Mouse (Mus musculus) midbrain, embryonic 16.5 days (tissue): ENCODE data around the gene Hist1h3f. TPM values are rescaled to one million over a fixed set of nuclear protein-coding genes. Genes with fewer than 3 reads are reported as not detected.
A peak's percentile ranks its signal among the peaks of the same experiment; 100 is the strongest.
"Not testable (repeated sequence)": the region's sequence is repeated elsewhere in the genome, so short reads cannot be mapped to it uniquely, and the experiment has no call there.

Experiments
- ATAC-seq: fragments of 200-750 bp; cut with Nextera tagmentation; 2 replicates; pipeline ENCODE4 v1.8.0; 2017; ENCODE audit warnings: moderate TSS enrichment
- H3K27ac ChIP-seq: fragments of 300-500 bp; sonication (generic); 2 replicates; pipeline ENCODE4 v1.5.1; 2014; ENCODE audit warnings: mild to moderate bottlenecking, low read length, mixed read lengths
- H3K27me3 ChIP-seq: fragments of 300-500 bp; sonication (generic); 2 replicates; pipeline ENCODE4 v1.6.1; 2014; ENCODE audit warnings: low read depth, low read length, mixed read lengths; ENCODE audit not compliant: control insufficient read depth, insufficient read depth
- H3K36me3 ChIP-seq: fragments of 300-500 bp; sonication (generic); 2 replicates; pipeline ENCODE4 v1.6.1; 2014; ENCODE audit warnings: mild to moderate bottlenecking, low read length, moderate library complexity, mixed read lengths; ENCODE audit not compliant: control insufficient read depth, insufficient read depth
- H3K4me1 ChIP-seq: fragments of 300-500 bp; sonication (generic); 2 replicates; pipeline ENCODE4 v1.6.1; 2014; ENCODE audit warnings: mild to moderate bottlenecking, low read length, mixed read lengths; ENCODE audit not compliant: control insufficient read depth, insufficient read depth
- H3K4me2 ChIP-seq: fragments of 300-500 bp; sonication (generic); 2 replicates; pipeline ENCODE4 v1.6.1; 2014; ENCODE audit warnings: mild to moderate bottlenecking, low read length, mixed read lengths
- H3K4me3 ChIP-seq: fragments of 300-500 bp; sonication (generic); 2 replicates; pipeline ENCODE4 v1.5.1; 2014; ENCODE audit warnings: low read depth, mild to moderate bottlenecking, low read length, moderate library complexity, mixed read lengths
- H3K9ac ChIP-seq: fragments of 300-500 bp; sonication (generic); 2 replicates; pipeline ENCODE4 v1.6.1; 2014; ENCODE audit warnings: low read depth, low read length, mixed read lengths
- H3K9me3 ChIP-seq: fragments of 300-500 bp; sonication (generic); replicated peaks from 2 replicates; pipeline ENCODE4 v1.6.1; 2014; ENCODE audit warnings: mild to moderate bottlenecking, low read length, mixed read lengths; ENCODE audit not compliant: control insufficient read depth, poor library complexity, severe bottlenecking
- WGBS: fragments of 180-500 bp; shearing (Covaris S2); extraction: QIAGEN DNeasy Blood & Tissue Kit; methylation state at CpG from one replicate; pipeline ENCODE4 v1.1.7; 2014; 5-methylcytosine and 5-hydroxymethylcytosine counted together
- polyA plus RNA-seq: library from polyadenylated mRNA; unstranded; fragments of >200 nt; fragmentation: Nextera tagmentation; extraction: Ambion mirVana; gene quantifications from 2 replicates; pipeline ENCODE4 v1.2.1, GENCODE M21; 2015

The Hist1h3f gene
- polyA plus RNA-seq, 1 experiment from 2014 or later = not detected

- Histone ChIP-seq H3K36me3 (no peaks in the 10 kb centered on the region), H3K4me1 (peaks cover 26% of the 10 kb centered on the region), H3K27me3 (no peaks in the 10 kb centered on the region), H3K9me3 (no peaks in the 10 kb centered on the region), H3K27ac (peak overlapping the region; percentile 80), H3K4me3 (peak overlapping the region; percentile 51), H3K4me2 (peak overlapping the region; percentile 94), H3K9ac (peak overlapping the region; percentile 72)
- ATAC-seq = no peak
- 5% methylated on average over 6 of the region's 6 CpGs for WGBS
These were observed 38.6 kb downstream of the Hist1h3f start for GRCm38 (mm10) chr13:23582219-23583056.

- ATAC-seq = no peak
- no peak overlapping the region for H3K27ac ChIP-seq
- no peaks in the 10 kb centered on the region for H3K9me3 ChIP-seq
- no peak overlapping the region for H3K4me3 ChIP-seq
- no peak overlapping the region for H3K9ac ChIP-seq
- H3K36me3 ChIP-seq = no peaks in the 10 kb centered on the region
- H3K27me3 ChIP-seq = no peaks in the 10 kb centered on the region
- H3K4me2 ChIP-seq = no peak overlapping the region
- H3K4me1 ChIP-seq = peaks cover 26% of the 10 kb centered on the region
These were observed 39.7 kb downstream of the Hist1h3f start for GRCm38 (mm10) chr13:23583387-23584068.

GRCm38 (mm10) chr13:23584331-23584730 lies 40.5 kb downstream of the Hist1h3f start:
- ATAC-seq = no peak
- H3K9ac ChIP-seq = no peak overlapping the region; the same call in 1 of the 2 replicates

GRCm38 (mm10) chr13:23585029-23585441 lies 41.2 kb downstream of the Hist1h3f start:
- H3K4me3 ChIP-seq = peak overlapping the region; percentile 54
- peak overlapping the region; percentile 71 for H3K9ac ChIP-seq
- H3K27ac ChIP-seq = peak overlapping the region; percentile 94
- ATAC-seq = no peak
- H3K27me3 ChIP-seq = no peaks in the 10 kb centered on the region
- peak overlapping the region; percentile 91 for H3K4me2 ChIP-seq
- under 1% methylated on average over 21 of the region's 21 CpGs for whole genome bisulfite sequencing
- H3K4me1 ChIP-seq = peaks cover 26% of the 10 kb centered on the region
- no peaks in the 10 kb centered on the region for H3K9me3 ChIP-seq
- H3K36me3 ChIP-seq = no peaks in the 10 kb centered on the region

More at GRCm38 (mm10) chr13:23584331-23584730, 40.5 kb downstream of the Hist1h3f start:
- Histone ChIP-seq H3K27ac (peak overlapping the region; percentile 94), H3K36me3 (no peaks in the 10 kb centered on the region), H3K9me3 (no peaks in the 10 kb centered on the region), H3K27me3 (no peaks in the 10 kb centered on the region), H3K4me3 (peak overlapping the region; percentile 54), H3K4me2 (peak overlapping the region; percentile 91), H3K4me1 (peaks cover 26% of the 10 kb centered on the region)

GRCm38 (mm10) chr13:23585442-23586098 lies 41.7 kb downstream of the Hist1h3f start:
- Histone ChIP-seq H3K4me3 (peak overlapping the region; percentile 54), H3K4me1 (peaks cover 26% of the 10 kb centered on the region), H3K9ac (peak overlapping the region; percentile 71), H3K4me2 (peak overlapping the region; percentile 91), H3K27ac (peak overlapping the region; percentile 94)
- not testable (repeated sequence) for H3K36me3 ChIP-seq, H3K27me3 ChIP-seq, H3K9me3 ChIP-seq
- 0% methylated on average over 15 of the region's 36 CpGs for WGBS
- peak; percentile 91 for ATAC-seq

- Histone ChIP-seq H3K9ac (peak overlapping the region; percentile 28; the same call in 1 of the 2 replicates), H3K4me1 (peaks cover 24% of the 10 kb centered on the region), H3K27ac (peak overlapping the region; percentile 60), H3K4me3 (peak overlapping the region; percentile 24), H3K4me2 (peak overlapping the region; percentile 91), H3K9me3 (no peaks in the 10 kb centered on the region), H3K36me3 (no peaks in the 10 kb centered on the region), H3K27me3 (no peaks in the 10 kb centered on the region)
- ATAC-seq = no peak
- WGBS = 2% methylated on average over 22 of the region's 22 CpGs
These were observed 42.5 kb downstream of the Hist1h3f start for GRCm38 (mm10) chr13:23586099-23586939.

- Histone ChIP-seq H3K4me1 (peaks cover 22% of the 10 kb centered on the region), H3K4me3 (no peak overlapping the region), H3K27ac (no peak overlapping the region; the same call in 1 of the 2 replicates), H3K4me2 (peak overlapping the region; percentile 54), H3K9me3 (no peaks in the 10 kb centered on the region), H3K27me3 (no peaks in the 10 kb centered on the region), H3K9ac (no peak overlapping the region), H3K36me3 (no peaks in the 10 kb centered on the region)
- WGBS = 3% methylated on average over 1 of the region's 1 CpGs
- ATAC-seq = no peak
These were observed 43.0 kb downstream of the Hist1h3f start for GRCm38 (mm10) chr13:23586940-23587225.

GRCm38 (mm10) chr13:23591206-23591605 lies 47.4 kb downstream of the Hist1h3f start:
- WGBS = 97% methylated on average over 7 of the region's 7 CpGs

More at GRCm38 (mm10) chr13:23591206-23591605, 47.4 kb downstream of the Hist1h3f start:
- no peak overlapping the region for H3K4me2 ChIP-seq
- H3K9me3 ChIP-seq = no peaks in the 10 kb centered on the region
- no peak overlapping the region for H3K27ac ChIP-seq
- H3K27me3 ChIP-seq = no peaks in the 10 kb centered on the region
- H3K36me3 ChIP-seq = no peaks in the 10 kb centered on the region
- H3K4me3 ChIP-seq = no peak overlapping the region
- peaks cover 5% of the 10 kb centered on the region for H3K4me1 ChIP-seq
- ATAC-seq = no peak
- H3K9ac ChIP-seq = no peak overlapping the region
